Mouse (Mus musculus): ENCODE results near the gene Ech1. TPM values are rescaled to one million over a fixed set of nuclear protein-coding genes. Genes with fewer than 3 reads are reported as not detected.
A peak's percentile ranks its signal among the peaks of the same experiment; 100 is the strongest.

Gene Ech1
- polyA plus RNA-seq, 1 experiment from 2014 or later = 69.1 TPM

- ATAC-seq = no peak
- Histone ChIP-seq H3K36me3 (ENCODE audit: poor library complexity, severe bottlenecking) (peaks cover 6% of the 10 kb centered on the region), H3K4me3 (peak overlapping the region; percentile 77), H3K27ac (peak overlapping the region; percentile 99), H3K9ac (peak overlapping the region; percentile 87), H3K9me3 (replicated peaks) (no peaks in the 10 kb centered on the region), H3K4me1 (peaks cover 30% of the 10 kb centered on the region), H3K4me2 (peak overlapping the region; percentile 80), H3K27me3 (no peaks in the 10 kb centered on the region)
- 20% methylated on average over 6 of the region's 8 CpGs for WGBS
These were observed 17.3 kb upstream of the Ech1 start for GRCm38 (mm10) chr7:28807641-28808220.

GRCm38 (mm10) chr7:28808221-28808941 lies 16.6 kb upstream of the Ech1 start, which contains the start of gene Hnrnpl:
Gene Hnrnpl (plus strand): TSS chr7:28808541.
- Histone ChIP-seq H3K27ac (peak within 1 kb of the TSS; percentile 99), H3K4me2 (peak within 1 kb of the TSS; percentile 80), H3K9me3 (replicated peaks) (no peaks in the 10 kb centered on the region), H3K4me3 (peak within 1 kb of the TSS; percentile 77), H3K36me3 (ENCODE audit: poor library complexity, severe bottlenecking) (peaks cover 12% of the 10 kb centered on the region), H3K4me1 (peaks cover 30% of the 10 kb centered on the region), H3K9ac (peak within 1 kb of the TSS; percentile 87), H3K27me3 (no peaks in the 10 kb centered on the region)
- no peak for ATAC-seq
- 2% methylated on average over 33 of the region's 35 CpGs for WGBS

GRCm38 (mm10) chr7:28808957-28809393 lies 16.0 kb upstream of the Ech1 start:
- peak overlapping the region; percentile 77 for H3K4me3 ChIP-seq
- under 1% methylated on average over 31 of the region's 32 CpGs for WGBS
- peak; percentile 61 for ATAC-seq
- H3K4me1 ChIP-seq = peaks cover 33% of the 10 kb centered on the region
- peaks cover 18% of the 10 kb centered on the region for H3K36me3 ChIP-seq (ENCODE audit: poor library complexity, severe bottlenecking)
- H3K27me3 ChIP-seq = no peaks in the 10 kb centered on the region
- no peaks in the 10 kb centered on the region for H3K9me3 ChIP-seq (replicated peaks)
- peak overlapping the region; percentile 80 for H3K4me2 ChIP-seq
- peak overlapping the region; percentile 99 for H3K27ac ChIP-seq
- H3K9ac ChIP-seq = peak overlapping the region; percentile 87

DNA sequence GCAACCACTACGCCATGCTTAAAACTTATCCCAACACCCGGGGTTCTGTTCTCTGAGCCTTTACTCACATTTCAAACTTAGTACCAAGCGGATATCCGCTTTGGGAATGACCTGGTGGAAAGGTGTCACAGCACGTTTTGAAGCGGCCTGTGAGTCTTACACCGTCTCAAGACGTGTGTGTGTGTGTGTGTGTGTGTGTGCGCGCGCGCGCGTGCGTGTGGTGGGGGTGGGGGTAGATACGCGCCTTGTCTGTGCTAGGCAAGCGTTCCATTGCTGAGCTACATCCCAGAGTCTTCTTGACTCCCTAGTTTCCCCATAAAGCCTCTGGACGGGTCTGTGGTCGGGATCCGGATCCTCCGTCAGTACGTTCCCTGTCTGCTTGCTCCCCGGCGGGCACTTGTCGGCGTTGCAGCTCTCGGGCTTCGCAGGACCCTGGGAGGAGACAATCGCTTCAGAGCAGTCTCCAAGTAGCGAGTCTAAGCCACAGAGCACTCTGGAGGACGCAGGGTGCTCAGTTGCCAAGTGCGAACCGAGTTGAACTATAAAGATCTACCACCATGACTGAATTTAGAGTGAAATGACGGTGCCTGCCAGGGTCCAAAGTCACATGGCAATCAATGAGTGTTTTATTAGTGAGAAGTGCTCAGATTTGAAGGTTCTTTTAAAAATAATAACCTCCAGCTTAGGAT lies 15.5 kb upstream of the Ech1 start:
- Histone ChIP-seq H3K4me2 (peak overlapping the region; percentile 80), H3K27me3 (no peaks in the 10 kb centered on the region), H3K4me1 (peaks cover 37% of the 10 kb centered on the region), H3K9ac (peak overlapping the region; percentile 87), H3K36me3 (ENCODE audit: poor library complexity, severe bottlenecking) (peaks cover 24% of the 10 kb centered on the region), H3K27ac (peak overlapping the region; percentile 99), H3K9me3 (replicated peaks) (no peaks in the 10 kb centered on the region), H3K4me3 (peak overlapping the region; percentile 77)
- under 1% methylated on average over 35 of the region's 35 CpGs for WGBS
- peak; percentile 31 for ATAC-seq

DNA sequence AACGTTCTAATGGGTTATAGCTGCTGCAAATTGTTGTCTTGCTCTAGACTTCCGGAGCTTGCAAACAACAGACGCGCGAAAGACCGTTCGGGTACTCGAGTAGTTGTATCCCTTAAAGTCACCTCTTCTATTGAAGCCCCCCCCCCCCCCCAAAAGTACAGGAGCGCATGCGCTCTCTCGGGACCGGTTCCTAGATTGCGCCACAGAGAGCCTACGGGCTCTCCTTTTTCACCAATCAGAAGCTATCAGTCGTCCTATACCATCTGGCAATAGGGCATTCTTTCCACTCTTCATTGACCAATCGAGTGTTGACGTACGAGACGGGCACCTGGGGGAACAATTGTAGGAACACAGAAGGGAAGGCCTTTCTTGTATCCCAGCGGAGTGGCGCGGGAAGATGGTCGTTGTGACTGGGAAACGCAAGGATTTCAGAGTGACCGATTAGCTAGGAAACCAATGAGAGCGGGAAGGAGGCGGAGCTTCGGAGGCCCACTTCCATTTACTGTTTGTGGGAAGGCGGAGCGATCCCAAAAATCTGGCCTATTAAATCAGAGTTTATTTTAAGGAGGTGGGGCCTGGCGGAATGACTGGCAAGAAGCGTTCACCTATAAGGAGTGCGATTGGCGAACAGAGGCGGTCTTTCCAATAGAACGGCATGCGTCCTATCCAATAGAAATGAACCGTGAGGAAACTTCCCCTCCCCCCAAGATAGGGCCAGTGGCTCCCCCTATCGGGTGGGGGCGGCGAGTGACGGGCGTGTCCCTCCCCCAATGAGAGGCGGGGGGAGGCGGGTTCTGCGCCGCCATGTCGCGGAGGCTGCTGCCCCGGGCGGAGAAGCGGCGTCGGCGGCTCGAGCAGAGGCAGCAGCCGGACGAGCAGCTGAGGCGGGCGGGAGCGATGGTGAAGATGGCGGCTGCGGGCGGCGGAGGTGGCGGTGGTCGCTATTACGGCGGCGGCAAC lies 14.6 kb upstream of the Ech1 start:
- Histone ChIP-seq H3K4me2 (peak overlapping the region; percentile 84), H3K9me3 (replicated peaks) (no peaks in the 10 kb centered on the region), H3K36me3 (ENCODE audit: poor library complexity, severe bottlenecking) (peaks cover 32% of the 10 kb centered on the region), H3K4me1 (peaks cover 44% of the 10 kb centered on the region), H3K4me3 (peak overlapping the region; percentile 77), H3K9ac (peak overlapping the region; percentile 87), H3K27me3 (no peaks in the 10 kb centered on the region), H3K27ac (peak overlapping the region; percentile 99)
- peak; percentile 93 for ATAC-seq
- WGBS = under 1% methylated on average over 66 of the region's 70 CpGs

GRCm38 (mm10) chr7:28811228-28811627 lies 13.8 kb upstream of the Ech1 start:
- H3K4me1 ChIP-seq = peaks cover 53% of the 10 kb centered on the region
- H3K4me3 ChIP-seq = peak overlapping the region; percentile 77
- peak overlapping the region; percentile 97 for H3K27ac ChIP-seq
- H3K4me2 ChIP-seq = peak overlapping the region; percentile 84
- no peaks in the 10 kb centered on the region for H3K9me3 ChIP-seq (replicated peaks)
- under 1% methylated on average over 39 of the region's 40 CpGs for WGBS
- peak; percentile 16; the same call in 1 of the 2 replicates for ATAC-seq
- H3K36me3 ChIP-seq (ENCODE audit: poor library complexity, severe bottlenecking) = peaks cover 40% of the 10 kb centered on the region
- H3K27me3 ChIP-seq = no peaks in the 10 kb centered on the region
- H3K9ac ChIP-seq = peak overlapping the region; percentile 87

DNA sequence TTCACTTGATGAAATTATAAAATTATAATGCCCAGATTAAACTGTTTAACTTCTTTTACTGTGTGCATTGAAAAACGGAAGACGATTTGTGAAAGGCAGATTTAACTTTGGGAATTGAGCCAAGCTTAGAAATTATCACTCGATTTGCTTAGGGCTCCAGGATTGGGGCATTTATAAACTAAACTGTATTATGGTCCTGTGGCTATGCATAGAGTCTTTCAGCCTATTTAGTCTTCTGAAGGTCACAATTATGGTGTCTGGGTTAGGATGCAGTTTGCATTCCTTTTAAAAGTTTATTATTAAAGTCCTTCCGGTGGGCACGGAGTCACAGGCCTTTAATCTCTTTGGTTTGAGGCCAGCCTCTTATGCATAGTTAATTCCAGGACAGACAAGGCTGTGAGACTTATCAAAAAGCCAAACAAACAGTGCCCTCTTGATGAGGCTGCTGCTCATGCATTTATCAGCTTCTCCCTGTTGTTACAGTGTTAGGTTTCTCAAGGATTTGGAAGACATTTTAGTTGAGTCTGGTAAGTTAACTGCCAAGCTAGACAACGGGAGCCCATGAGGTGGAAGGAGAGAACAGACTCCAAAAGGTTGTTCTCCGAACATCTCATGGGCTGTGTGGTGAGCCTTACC lies 13.3 kb upstream of the Ech1 start:
- no peaks in the 10 kb centered on the region for H3K27me3 ChIP-seq
- ATAC-seq = no peak
- H3K4me2 ChIP-seq = peak overlapping the region; percentile 84
- peak overlapping the region; percentile 77 for H3K4me3 ChIP-seq
- H3K9ac ChIP-seq = peak overlapping the region; percentile 87
- H3K36me3 ChIP-seq (ENCODE audit: poor library complexity, severe bottlenecking) = peaks cover 46% of the 10 kb centered on the region
- no peaks in the 10 kb centered on the region for H3K9me3 ChIP-seq (replicated peaks)
- H3K4me1 ChIP-seq = peaks cover 57% of the 10 kb centered on the region
- H3K27ac ChIP-seq = no peak overlapping the region
- WGBS = 14% methylated on average over 7 of the region's 7 CpGs

GRCm38 (mm10) chr7:28812436-28812835 lies 12.6 kb upstream of the Ech1 start:
- no peak for ATAC-seq
- no peaks in the 10 kb centered on the region for H3K27me3 ChIP-seq
- 70% methylated on average over 4 of the region's 4 CpGs for WGBS
- H3K4me1 ChIP-seq = peaks cover 64% of the 10 kb centered on the region
- no peaks in the 10 kb centered on the region for H3K9me3 ChIP-seq (replicated peaks)
- H3K36me3 ChIP-seq (ENCODE audit: poor library complexity, severe bottlenecking) = peaks cover 53% of the 10 kb centered on the region
- H3K4me2 ChIP-seq = peak overlapping the region; percentile 84
- H3K9ac ChIP-seq = peak overlapping the region; percentile 87
- H3K4me3 ChIP-seq = peak overlapping the region; percentile 77
- H3K27ac ChIP-seq = no peak overlapping the region

- H3K4me1 ChIP-seq = peaks cover 65% of the 10 kb centered on the region
- H3K9me3 ChIP-seq (replicated peaks) = no peaks in the 10 kb centered on the region
- no peak overlapping the region for H3K9ac ChIP-seq
- H3K4me2 ChIP-seq = peak overlapping the region; percentile 84
- 82% methylated on average over 5 of the region's 5 CpGs for WGBS
- ATAC-seq = no peak
- no peaks in the 10 kb centered on the region for H3K27me3 ChIP-seq
- peak overlapping the region; percentile 77 for H3K4me3 ChIP-seq
- H3K36me3 ChIP-seq (ENCODE audit: poor library complexity, severe bottlenecking) = peaks cover 58% of the 10 kb centered on the region
- H3K27ac ChIP-seq = no peak overlapping the region
These were observed 12.1 kb upstream of the Ech1 start for GRCm38 (mm10) chr7:28812949-28813348.

DNA sequence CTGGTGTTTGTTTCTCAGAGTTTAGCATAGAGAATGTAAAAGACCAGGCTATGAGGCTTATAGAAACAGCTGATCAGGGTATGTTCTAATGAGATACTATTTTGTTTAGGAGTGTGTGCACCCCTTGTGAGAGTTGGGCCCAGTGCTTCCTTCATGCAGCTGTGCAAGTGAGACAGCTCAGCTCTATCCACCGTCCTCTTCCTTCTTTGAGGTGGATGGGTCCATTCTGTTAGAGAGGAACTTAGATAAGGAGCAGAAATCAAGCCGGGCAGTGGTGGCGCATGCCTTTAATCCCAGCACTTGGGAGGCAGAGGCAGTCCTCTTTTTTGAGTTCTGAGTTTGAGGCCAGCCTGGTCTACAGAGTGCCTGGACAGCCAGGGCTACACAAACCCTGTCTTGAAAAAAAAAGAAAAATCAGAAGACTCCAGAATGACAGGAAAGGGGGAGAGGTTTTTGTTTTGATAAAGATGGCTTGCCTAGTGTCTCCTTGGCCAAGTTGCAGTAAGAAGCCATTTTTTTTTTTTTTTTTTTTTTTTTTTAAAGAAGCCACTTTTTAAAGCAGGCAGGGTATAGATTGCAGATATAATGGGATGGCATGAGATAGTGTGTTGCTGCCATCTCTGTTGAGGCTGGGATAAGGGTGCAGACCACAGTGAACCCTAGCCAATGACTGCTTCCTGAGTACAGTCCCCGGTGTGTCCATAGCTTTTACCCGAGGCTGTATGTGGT lies 10.5 kb upstream of the Ech1 start:
- Histone ChIP-seq H3K36me3 (ENCODE audit: poor library complexity, severe bottlenecking) (peaks cover 72% of the 10 kb centered on the region), H3K27me3 (no peaks in the 10 kb centered on the region), H3K4me3 (no peak overlapping the region), H3K9ac (no peak overlapping the region), H3K4me1 (peaks cover 63% of the 10 kb centered on the region), H3K4me2 (no peak overlapping the region), H3K27ac (no peak overlapping the region), H3K9me3 (replicated peaks) (no peaks in the 10 kb centered on the region)
- WGBS = 88% methylated on average over 5 of the region's 5 CpGs
- ATAC-seq = no peak
